Mouse (Mus musculus) intestine, postnatal 0 days (tissue): ENCODE results near the gene Ggt1. TPM values are rescaled to one million over a fixed set of nuclear protein-coding genes. Genes with fewer than 3 reads are reported as not detected.
A peak's percentile ranks its signal among the peaks of the same experiment; 100 is the strongest.

ENCODE experiments used
- ATAC-seq: fragments of 200-750 bp; cut with Nextera tagmentation; 2 replicates; pipeline ENCODE4 v1.8.0; 2017; ENCODE audit warnings: mild to moderate bottlenecking, moderate TSS enrichment, moderate library complexity
- H3K27ac ChIP-seq: fragments of 300-500 bp; sonication (generic); 2 replicates; pipeline ENCODE4 v1.5.1; 2014; ENCODE audit warnings: mild to moderate bottlenecking, low read depth, low read length, moderate library complexity
- H3K27me3 ChIP-seq: fragments of 300-500 bp; sonication (generic); replicated peaks from 2 replicates; pipeline ENCODE4 v1.6.1; 2014; ENCODE audit warnings: low read length, mixed read lengths; ENCODE audit not compliant: control insufficient read depth, insufficient read depth
- H3K36me3 ChIP-seq: fragments of 300-500 bp; sonication (generic); 2 replicates; pipeline ENCODE4 v1.6.1; 2014; ENCODE audit warnings: mild to moderate bottlenecking, moderate library complexity; ENCODE audit not compliant: control insufficient read depth, insufficient read depth
- H3K4me1 ChIP-seq: fragments of 300-500 bp; sonication (generic); replicated peaks from 2 replicates; pipeline ENCODE4 v1.6.1; 2014; ENCODE audit warnings: antibody characterized with exemption, low read length, mixed read lengths; ENCODE audit not compliant: control insufficient read depth, insufficient read depth
- H3K4me2 ChIP-seq: fragments of 300-500 bp; sonication (generic); replicated peaks from 2 replicates; pipeline ENCODE4 v1.6.1; 2014; ENCODE audit warnings: low read depth, mild to moderate bottlenecking, moderate library complexity
- H3K4me3 ChIP-seq: fragments of 300-500 bp; sonication (generic); 2 replicates; pipeline ENCODE4 v1.5.1; 2014; ENCODE audit warnings: low read depth, low read length
- H3K9ac ChIP-seq: fragments of 300-500 bp; sonication (generic); 2 replicates; pipeline ENCODE4 v1.6.1; 2014; ENCODE audit warnings: mild to moderate bottlenecking, low read depth, low read length
- H3K9me3 ChIP-seq: fragments of 300-500 bp; sonication (generic); 2 replicates; pipeline ENCODE4 v1.6.1; 2016; ENCODE audit warnings: mixed run types; ENCODE audit not compliant: control insufficient read depth
- CTCF ChIP-seq: sonication (generic); IDR thresholded peaks from 2 replicates; pipeline ENCODE4 v1.5.1; 2016; ENCODE audit warnings: low read depth, mild to moderate bottlenecking, control low read depth, antibody characterized with exemption, moderate library complexity
- WGBS: fragments of 180-500 bp; shearing (Covaris S2); extraction: QIAGEN DNeasy Blood & Tissue Kit; methylation state at CpG from one replicate; pipeline ENCODE4 v1.1.7; 2014; 5-methylcytosine and 5-hydroxymethylcytosine counted together
- polyA plus RNA-seq: library from polyadenylated mRNA; unstranded; fragments of >200 nt; fragmentation: Nextera tagmentation; extraction: Ambion mirVana; gene quantifications from 2 replicates; pipeline ENCODE4 v1.2.1, GENCODE M21; 2015

The Ggt1 gene
- polyA plus RNA-seq, 1 experiment from 2014 or later: 132 TPM

DNA sequence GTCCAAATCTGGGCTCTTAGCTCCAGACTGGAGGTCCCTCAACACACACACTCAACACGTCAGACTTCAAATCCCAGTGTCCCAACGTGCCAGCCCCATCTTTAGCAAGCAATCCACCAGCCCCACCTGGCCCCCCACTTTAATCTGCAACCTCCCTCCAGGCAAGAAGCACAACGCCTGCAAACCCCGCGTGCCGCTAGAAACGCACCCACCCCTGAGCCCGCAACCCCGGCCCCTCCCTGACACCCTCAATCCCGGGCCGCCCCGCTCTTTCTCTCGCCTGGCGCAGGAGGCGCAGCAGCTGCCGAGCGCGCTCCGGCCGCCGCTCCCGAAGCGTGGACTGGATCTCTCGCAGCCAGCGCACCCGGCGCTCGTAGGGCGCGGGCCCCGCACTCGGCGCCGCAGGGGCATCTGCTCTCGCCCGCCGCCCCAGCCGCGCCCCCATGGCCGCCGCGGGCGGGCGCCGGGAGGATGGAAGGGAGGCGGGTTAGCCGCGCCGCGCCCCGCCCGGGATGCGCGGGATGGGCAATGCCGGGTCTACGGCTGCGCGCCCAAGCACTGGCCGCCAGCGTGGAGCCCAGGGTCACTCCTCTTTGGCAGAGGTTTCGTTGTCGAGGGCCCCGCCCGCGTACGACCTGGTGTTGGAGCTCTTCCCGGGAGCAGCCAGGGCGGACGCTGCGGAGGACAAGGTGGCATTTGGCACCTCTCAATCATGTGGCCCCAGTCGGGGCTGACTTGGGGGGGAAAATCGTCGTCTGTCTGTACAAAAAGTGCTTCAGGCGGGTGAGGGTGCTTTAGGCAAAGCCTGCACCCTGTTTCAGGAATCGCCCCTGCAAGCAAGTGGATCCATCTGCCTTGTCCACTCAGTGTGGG is 1.5 kb upstream of the Ggt1 start, which contains the start of gene Lrrc75b:
TSS of gene Lrrc75b (minus strand) at position 655 of the 873 bp plus-strand sequence.
- Histone ChIP-seq H3K27ac (no peak within 1 kb of the TSS), H3K9me3 (no peaks in the 10 kb centered on the region), H3K36me3 (no peaks in the 10 kb centered on the region), H3K4me3 (peak within 1 kb of the TSS; percentile 54), H3K9ac (peak within 1 kb of the TSS; percentile 45; the same call in 1 of the 2 replicates), H3K27me3 (peaks cover 31% of the 10 kb centered on the region), H3K4me2 (peak within 1 kb of the TSS; percentile 88), H3K4me1 (0 out of 2 replicates have a peak, but pooled peaks cover 5% of the 10 kb centered on the region)
- peak; percentile 26; the same call in 1 of the 2 replicates for ATAC-seq
- 2% methylated on average over 75 of the region's 75 CpGs for WGBS
- TF ChIP-seq CTCF: no peak

DNA sequence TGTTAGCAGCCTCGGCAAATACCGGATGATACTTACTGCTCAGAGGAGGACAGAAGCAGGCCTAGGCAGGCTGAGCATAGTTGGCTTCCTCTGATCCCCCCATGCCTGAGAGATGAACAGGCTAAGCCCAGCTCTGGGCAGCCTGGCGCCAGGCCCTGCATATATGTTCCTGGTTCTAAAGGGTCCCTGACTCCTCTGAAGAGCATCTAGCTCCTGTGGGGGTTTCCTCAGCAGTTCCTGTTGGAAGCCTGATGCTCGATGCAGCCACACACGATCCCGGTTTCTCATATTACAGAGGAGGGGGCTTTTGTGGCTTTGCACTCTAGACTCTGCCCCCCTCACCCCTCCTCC is 880 bp upstream of the Ggt1 start:
- no peak overlapping the region for H3K27ac ChIP-seq

DNA sequence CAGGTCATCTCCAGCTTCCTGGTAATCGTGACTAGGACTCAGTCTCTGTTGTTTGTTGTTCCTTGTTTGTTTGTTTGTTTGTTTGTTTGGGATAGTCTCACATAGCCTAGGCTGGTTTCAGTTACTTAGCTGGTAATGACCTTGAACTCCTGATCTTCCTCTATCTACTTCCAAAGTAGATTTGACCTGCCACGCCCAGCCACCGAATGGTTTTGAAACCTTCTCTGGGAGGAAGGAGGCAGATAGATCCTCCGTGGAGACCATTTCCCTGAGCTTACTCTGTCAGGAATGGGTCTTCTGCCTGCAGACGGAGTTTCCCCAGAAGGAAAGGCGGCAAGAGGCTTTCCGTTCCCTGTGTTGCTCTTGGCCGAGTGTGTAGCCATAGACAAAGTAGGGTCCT is 1.2 kb downstream of the Ggt1 start:
- Histone ChIP-seq H3K36me3 (no peaks in the 10 kb centered on the region), H3K4me3 (no peak overlapping the region), H3K4me1 (0 out of 2 replicates have a peak, but pooled peaks cover 8% of the 10 kb centered on the region), H3K27me3 (peaks cover 31% of the 10 kb centered on the region), H3K27ac (no peak overlapping the region), H3K9me3 (no peaks in the 10 kb centered on the region), H3K9ac (no peak overlapping the region), H3K4me2 (no peak overlapping the region)
- no peak for ATAC-seq
- WGBS: 74% methylated on average over 8 of the region's 8 CpGs
- no peak for TF ChIP-seq CTCF

More for the DNA sequence above, 880 bp upstream of the Ggt1 start:
- no peak overlapping the region for H3K4me3 ChIP-seq
- TF ChIP-seq CTCF: no peak
- ATAC-seq: no peak
- H3K9ac ChIP-seq: 0 out of 2 replicates have a peak overlapping the region, but pooled peaks have one; percentile 45
- H3K27me3 ChIP-seq: peaks cover 31% of the 10 kb centered on the region
- peak overlapping the region; percentile 88 for H3K4me2 ChIP-seq
- H3K9me3 ChIP-seq: no peaks in the 10 kb centered on the region
- no peaks in the 10 kb centered on the region for H3K36me3 ChIP-seq
- 0 out of 2 replicates have a peak, but pooled peaks cover 6% of the 10 kb centered on the region for H3K4me1 ChIP-seq
- WGBS: 35% methylated on average over 6 of the region's 6 CpGs

DNA sequence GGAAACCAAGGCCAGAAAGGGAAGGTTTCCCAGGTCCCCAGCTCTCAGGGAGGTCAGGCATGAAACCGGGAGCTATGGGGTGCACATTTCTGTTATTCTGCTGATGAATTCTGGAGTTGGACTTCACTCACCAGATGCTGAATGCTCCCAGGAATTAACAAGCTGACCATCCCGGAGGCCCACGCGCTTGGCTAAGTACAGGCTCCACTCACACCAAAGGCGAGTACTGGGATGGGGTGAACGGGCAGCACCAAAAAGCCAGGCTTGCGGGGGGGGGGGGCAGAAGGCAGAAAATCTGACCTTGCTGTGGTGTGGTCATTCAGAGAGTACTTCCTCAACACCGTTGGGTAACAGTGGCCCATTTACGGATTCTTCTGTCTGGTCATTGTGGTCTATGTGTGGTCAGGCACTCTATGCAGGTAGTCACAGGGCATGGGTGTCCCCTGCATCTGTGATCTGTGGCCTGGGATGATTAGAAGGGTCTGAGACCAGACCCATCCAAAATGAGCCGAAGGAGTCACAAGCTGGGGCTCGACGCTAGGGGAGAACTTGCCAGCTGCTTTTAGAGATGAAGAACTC is 3.4 kb downstream of the Ggt1 start:
- ATAC-seq: no peak

DNA sequence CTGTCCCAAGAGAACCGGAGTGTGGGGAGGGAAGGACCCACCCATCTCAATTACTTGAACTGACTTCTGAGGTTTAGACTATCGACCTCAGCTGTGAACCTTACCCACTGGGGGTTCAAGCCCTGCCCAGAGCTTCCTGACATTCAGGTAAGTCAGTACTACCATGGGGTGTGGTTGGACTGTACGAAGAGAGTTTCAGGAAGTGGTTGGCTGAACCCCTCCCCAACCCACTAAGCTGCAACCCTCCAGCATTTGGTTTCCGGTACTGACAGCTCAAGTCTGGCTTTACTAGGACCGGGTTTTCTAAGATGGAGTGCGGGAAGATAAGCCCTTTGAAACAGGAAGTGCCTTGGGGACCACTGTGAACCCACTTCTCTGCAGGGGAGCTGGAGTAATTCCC is 4.0 kb downstream of the Ggt1 start:
- Histone ChIP-seq H3K36me3 (no peaks in the 10 kb centered on the region), H3K27me3 (peaks cover 11% of the 10 kb centered on the region), H3K4me1 (0 out of 2 replicates have a peak, but pooled peaks cover 6% of the 10 kb centered on the region), H3K4me2 (peak overlapping the region; percentile 57), H3K9me3 (no peaks in the 10 kb centered on the region), H3K9ac (peak overlapping the region; percentile 41; the same call in 1 of the 2 replicates), H3K4me3 (peak overlapping the region; percentile 20; the same call in 1 of the 2 replicates), H3K27ac (peak overlapping the region; percentile 89)
- peak; percentile 71 for ATAC-seq
- TF ChIP-seq CTCF: no peak
- WGBS: 29% methylated on average over 6 of the region's 6 CpGs

More for the DNA sequence above, 3.4 kb downstream of the Ggt1 start:
- Histone ChIP-seq H3K9me3 (no peaks in the 10 kb centered on the region), H3K4me1 (0 out of 2 replicates have a peak, but pooled peaks cover 7% of the 10 kb centered on the region), H3K36me3 (no peaks in the 10 kb centered on the region), H3K4me2 (peak overlapping the region; percentile 57), H3K9ac (peak overlapping the region; percentile 26; the same call in 1 of the 2 replicates), H3K27ac (peak overlapping the region; percentile 89), H3K27me3 (peaks cover 18% of the 10 kb centered on the region), H3K4me3 (peak overlapping the region; percentile 20; the same call in 1 of the 2 replicates)
- no peak for TF ChIP-seq CTCF
- WGBS: 76% methylated on average over 12 of the region's 12 CpGs

DNA sequence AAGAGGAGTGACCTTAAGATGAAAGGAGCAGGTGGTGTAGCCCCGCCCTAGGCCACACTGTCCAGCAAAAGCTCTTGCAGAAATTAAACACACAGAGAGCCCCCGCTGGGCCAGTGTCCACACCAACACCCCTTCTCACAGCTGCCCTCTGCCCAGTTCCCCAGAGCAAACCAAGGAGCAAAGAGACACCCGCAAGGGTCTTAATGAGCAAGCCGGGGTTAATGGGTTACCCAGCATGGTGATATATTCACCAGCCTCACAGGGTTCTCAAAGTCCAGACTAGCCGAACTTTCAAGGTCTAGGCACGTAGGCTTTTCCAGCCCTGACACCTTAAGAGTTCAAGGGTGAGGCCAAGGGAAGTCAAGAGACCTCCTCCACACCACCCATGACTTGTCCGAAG is 4.5 kb downstream of the Ggt1 start:
- Histone ChIP-seq H3K9me3 (no peaks in the 10 kb centered on the region), H3K4me2 (peak overlapping the region; percentile 57), H3K27ac (peak overlapping the region; percentile 89), H3K4me3 (no peak overlapping the region), H3K9ac (peak overlapping the region; percentile 41; the same call in 1 of the 2 replicates), H3K4me1 (0 out of 2 replicates have a peak, but pooled peaks cover 6% of the 10 kb centered on the region), H3K36me3 (no peaks in the 10 kb centered on the region), H3K27me3 (peaks cover 6% of the 10 kb centered on the region)
- no peak for TF ChIP-seq CTCF
- peak; percentile 75 for ATAC-seq
- 40% methylated on average over 7 of the region's 7 CpGs for WGBS
